Mouse (Mus musculus): ENCODE results near the gene Prkar1b. TPM values are rescaled to one million over a fixed set of nuclear protein-coding genes. Genes with fewer than 3 reads are reported as not detected.

Gene Prkar1b
- polyA plus RNA-seq, 1 experiment, result 3.8 TPM

GRCm38 (mm10) chr5:139146476-139147075 lies 3.2 kb downstream of the Prkar1b start:
- 88% methylated on average over 11 of the region's 11 CpGs for WGBS
- TF ChIP-seq POLR2A (IDR thresholded peaks at IDR 0.05; ENCODE audit: low read depth, low read length) (no peak), CTCF (IDR thresholded peaks at IDR 0.05; ENCODE audit: extremely low read depth, insufficient read length, insufficient replicate concordance, low read depth, low read length) (no peak)
- no peak overlapping the region for H3K4me3 ChIP-seq (ENCODE audit: low read depth, low read length)
- no peaks in the 10 kb centered on the region for H3K36me3 ChIP-seq (ENCODE audit: control insufficient read depth, insufficient read depth, low read length)
- H3K4me1 ChIP-seq (ENCODE audit: control insufficient read depth, insufficient read depth, insufficient read length, low read length), result peaks cover 5% of the 10 kb centered on the region; the same call in 1 of the 2 replicates
- H3K27me3 ChIP-seq (ENCODE audit: control insufficient read depth, insufficient read depth, low read length), result no peaks in the 10 kb centered on the region
- H3K27ac ChIP-seq (ENCODE audit: insufficient read depth, low read depth, low read length), result no peak overlapping the region

- Histone ChIP-seq H3K4me1 (ENCODE audit: control insufficient read depth, insufficient read depth, insufficient read length, low read length) (peaks cover 5% of the 10 kb centered on the region; the same call in 1 of the 2 replicates), H3K36me3 (ENCODE audit: control insufficient read depth, insufficient read depth, low read length) (no peaks in the 10 kb centered on the region), H3K27ac (ENCODE audit: insufficient read depth, low read depth, low read length) (no peak overlapping the region), H3K4me3 (ENCODE audit: low read depth, low read length) (no peak overlapping the region), H3K27me3 (ENCODE audit: control insufficient read depth, insufficient read depth, low read length) (no peaks in the 10 kb centered on the region)
- TF ChIP-seq CTCF (IDR thresholded peaks at IDR 0.05; ENCODE audit: extremely low read depth, insufficient read length, insufficient replicate concordance, low read depth, low read length), result no peak
- TF ChIP-seq POLR2A (IDR thresholded peaks at IDR 0.05; ENCODE audit: low read depth, low read length), result no peak
- WGBS, result 97% methylated on average over 4 of the region's 4 CpGs
Observed at GRCm38 (mm10) chr5:139145726-139146125, 4.1 kb downstream of the Prkar1b start.

- Histone ChIP-seq H3K4me3 (ENCODE audit: low read depth, low read length) (no peak overlapping the region), H3K36me3 (ENCODE audit: control insufficient read depth, insufficient read depth, low read length) (no peaks in the 10 kb centered on the region), H3K27me3 (ENCODE audit: control insufficient read depth, insufficient read depth, low read length) (no peaks in the 10 kb centered on the region), H3K4me1 (ENCODE audit: control insufficient read depth, insufficient read depth, insufficient read length, low read length) (peaks cover 6% of the 10 kb centered on the region; the same call in 1 of the 2 replicates), H3K27ac (ENCODE audit: insufficient read depth, low read depth, low read length) (no peak overlapping the region)
- WGBS, result 72% methylated on average over 3 of the region's 3 CpGs
- no peak for TF ChIP-seq CTCF (IDR thresholded peaks at IDR 0.05; ENCODE audit: extremely low read depth, insufficient read length, insufficient replicate concordance, low read depth, low read length)
- TF ChIP-seq POLR2A (IDR thresholded peaks at IDR 0.05; ENCODE audit: low read depth, low read length), result no peak
Observed at GRCm38 (mm10) chr5:139143890-139144289, 5.9 kb downstream of the Prkar1b start.

GRCm38 (mm10) chr5:139141326-139141725 lies 8.5 kb downstream of the Prkar1b start:
- H3K27ac ChIP-seq (ENCODE audit: insufficient read depth, low read depth, low read length), result no peak overlapping the region
- TF ChIP-seq CTCF (IDR thresholded peaks at IDR 0.05; ENCODE audit: extremely low read depth, insufficient read length, insufficient replicate concordance, low read depth, low read length) (no peak), POLR2A (IDR thresholded peaks at IDR 0.05; ENCODE audit: low read depth, low read length) (no peak)
- no peaks in the 10 kb centered on the region for H3K27me3 ChIP-seq (ENCODE audit: control insufficient read depth, insufficient read depth, low read length)
- no peaks in the 10 kb centered on the region for H3K36me3 ChIP-seq (ENCODE audit: control insufficient read depth, insufficient read depth, low read length)
- 72% methylated on average over 5 of the region's 5 CpGs for WGBS
- peaks cover 11% of the 10 kb centered on the region; the same call in 1 of the 2 replicates for H3K4me1 ChIP-seq (ENCODE audit: control insufficient read depth, insufficient read depth, insufficient read length, low read length)
- no peak overlapping the region for H3K4me3 ChIP-seq (ENCODE audit: low read depth, low read length)

GRCm38 (mm10) chr5:139140589-139140988 lies 9.2 kb downstream of the Prkar1b start:
- Histone ChIP-seq H3K4me3 (ENCODE audit: low read depth, low read length) (no peak overlapping the region), H3K27me3 (ENCODE audit: control insufficient read depth, insufficient read depth, low read length) (no peaks in the 10 kb centered on the region), H3K4me1 (ENCODE audit: control insufficient read depth, insufficient read depth, insufficient read length, low read length) (peaks cover 11% of the 10 kb centered on the region; the same call in 1 of the 2 replicates), H3K27ac (ENCODE audit: insufficient read depth, low read depth, low read length) (no peak overlapping the region), H3K36me3 (ENCODE audit: control insufficient read depth, insufficient read depth, low read length) (no peaks in the 10 kb centered on the region)
- TF ChIP-seq POLR2A (IDR thresholded peaks at IDR 0.05; ENCODE audit: low read depth, low read length), result no peak
- no peak for TF ChIP-seq CTCF (IDR thresholded peaks at IDR 0.05; ENCODE audit: extremely low read depth, insufficient read length, insufficient replicate concordance, low read depth, low read length)
- 89% methylated on average over 9 of the region's 9 CpGs for WGBS

- Histone ChIP-seq H3K4me3 (ENCODE audit: low read depth, low read length) (no peak overlapping the region), H3K36me3 (ENCODE audit: control insufficient read depth, insufficient read depth, low read length) (no peaks in the 10 kb centered on the region), H3K4me1 (ENCODE audit: control insufficient read depth, insufficient read depth, insufficient read length, low read length) (peaks cover 11% of the 10 kb centered on the region; the same call in 1 of the 2 replicates), H3K27ac (ENCODE audit: insufficient read depth, low read depth, low read length) (peak overlapping the region; percentile 27; the same call in 1 of the 2 replicates), H3K27me3 (ENCODE audit: control insufficient read depth, insufficient read depth, low read length) (no peaks in the 10 kb centered on the region)
- WGBS, result 33% methylated on average over 8 of the region's 8 CpGs
- TF ChIP-seq POLR2A (IDR thresholded peaks at IDR 0.05; ENCODE audit: low read depth, low read length), result no peak
- TF ChIP-seq CTCF (IDR thresholded peaks at IDR 0.05; ENCODE audit: extremely low read depth, insufficient read length, insufficient replicate concordance, low read depth, low read length), result no peak
Observed at GRCm38 (mm10) chr5:139138926-139139472, 10.8 kb downstream of the Prkar1b start.

GRCm38 (mm10) chr5:139138261-139138925 lies 11.4 kb downstream of the Prkar1b start:
- Histone ChIP-seq H3K4me1 (ENCODE audit: control insufficient read depth, insufficient read depth, insufficient read length, low read length) (peaks cover 11% of the 10 kb centered on the region; the same call in 1 of the 2 replicates), H3K36me3 (ENCODE audit: control insufficient read depth, insufficient read depth, low read length) (no peaks in the 10 kb centered on the region), H3K27me3 (ENCODE audit: control insufficient read depth, insufficient read depth, low read length) (no peaks in the 10 kb centered on the region), H3K27ac (ENCODE audit: insufficient read depth, low read depth, low read length) (no peak overlapping the region), H3K4me3 (ENCODE audit: low read depth, low read length) (no peak overlapping the region)
- no peak for TF ChIP-seq POLR2A (IDR thresholded peaks at IDR 0.05; ENCODE audit: low read depth, low read length)
- TF ChIP-seq CTCF (IDR thresholded peaks at IDR 0.05; ENCODE audit: extremely low read depth, insufficient read length, insufficient replicate concordance, low read depth, low read length), result no peak
- WGBS, result 58% methylated on average over 12 of the region's 12 CpGs

Data from small intestine, adult 2 months (tissue).